Mouse (Mus musculus): ENCODE results near the gene Zgrf1.

Gene Zgrf1

GRCm38 (mm10) chr3:127552973-127553719, at the start of gene Zgrf1, which contains the start of gene Larp7:
TSS of gene Zgrf1 (plus strand) at chr3:127553489.
TSS of gene Larp7 (minus strand) at chr3:127553349.
- ATAC-seq (ENCODE audit: insufficient number of reproducible peaks, low FRiP score, low TSS enrichment), result peak; percentile 95

GRCm38 (mm10) chr3:127507878-127508783, 45.2 kb upstream of the Zgrf1 start:
- ATAC-seq (ENCODE audit: insufficient number of reproducible peaks, low FRiP score, low TSS enrichment), result no peak

- ATAC-seq (ENCODE audit: insufficient number of reproducible peaks, low FRiP score, low TSS enrichment), result no peak
Observed at GRCm38 (mm10) chr3:127511786-127512746, 41.2 kb upstream of the Zgrf1 start.

GRCm38 (mm10) chr3:127512794-127513335, 40.4 kb upstream of the Zgrf1 start:
- ATAC-seq (ENCODE audit: insufficient number of reproducible peaks, low FRiP score, low TSS enrichment), result no peak

GRCm38 (mm10) chr3:127513699-127514098, 39.6 kb upstream of the Zgrf1 start:
- ATAC-seq (ENCODE audit: insufficient number of reproducible peaks, low FRiP score, low TSS enrichment), result no peak

GRCm38 (mm10) chr3:127515251-127515650, 38.0 kb upstream of the Zgrf1 start:
- no peak for ATAC-seq (ENCODE audit: insufficient number of reproducible peaks, low FRiP score, low TSS enrichment)

- no peak for ATAC-seq (ENCODE audit: insufficient number of reproducible peaks, low FRiP score, low TSS enrichment)
Observed at GRCm38 (mm10) chr3:127520300-127520699, 33.0 kb upstream of the Zgrf1 start.

GRCm38 (mm10) chr3:127521156-127521555, 32.1 kb upstream of the Zgrf1 start:
- ATAC-seq (ENCODE audit: insufficient number of reproducible peaks, low FRiP score, low TSS enrichment), result no peak

GRCm38 (mm10) chr3:127525188-127525819, 28.0 kb upstream of the Zgrf1 start:
- ATAC-seq (ENCODE audit: insufficient number of reproducible peaks, low FRiP score, low TSS enrichment), result no peak

- ATAC-seq (ENCODE audit: insufficient number of reproducible peaks, low FRiP score, low TSS enrichment), result 0 out of 2 replicates have a peak, but pooled peaks have one; percentile 52
Observed at GRCm38 (mm10) chr3:127527465-127528034, 25.7 kb upstream of the Zgrf1 start.

- ATAC-seq (ENCODE audit: insufficient number of reproducible peaks, low FRiP score, low TSS enrichment), result no peak
Observed at GRCm38 (mm10) chr3:127529210-127529609, 24.1 kb upstream of the Zgrf1 start.

GRCm38 (mm10) chr3:127529824-127530223, 23.5 kb upstream of the Zgrf1 start:
- ATAC-seq (ENCODE audit: insufficient number of reproducible peaks, low FRiP score, low TSS enrichment), result no peak

- ATAC-seq (ENCODE audit: insufficient number of reproducible peaks, low FRiP score, low TSS enrichment), result no peak
Observed at GRCm38 (mm10) chr3:127530293-127530692, 23.0 kb upstream of the Zgrf1 start.

- no peak for ATAC-seq (ENCODE audit: insufficient number of reproducible peaks, low FRiP score, low TSS enrichment)
Observed at GRCm38 (mm10) chr3:127539193-127539592, 14.1 kb upstream of the Zgrf1 start.

GRCm38 (mm10) chr3:127543976-127544375, 9.3 kb upstream of the Zgrf1 start:
- no peak for ATAC-seq (ENCODE audit: insufficient number of reproducible peaks, low FRiP score, low TSS enrichment)

- ATAC-seq (ENCODE audit: insufficient number of reproducible peaks, low FRiP score, low TSS enrichment), result no peak
Observed at GRCm38 (mm10) chr3:127544610-127545121, 8.6 kb upstream of the Zgrf1 start.

- ATAC-seq (ENCODE audit: insufficient number of reproducible peaks, low FRiP score, low TSS enrichment), result no peak
Observed at GRCm38 (mm10) chr3:127547882-127548281, 5.4 kb upstream of the Zgrf1 start.

- ATAC-seq (ENCODE audit: insufficient number of reproducible peaks, low FRiP score, low TSS enrichment), result no peak
Observed at GRCm38 (mm10) chr3:127552434-127552972, 786 bp upstream of the Zgrf1 start.

- ATAC-seq (ENCODE audit: insufficient number of reproducible peaks, low FRiP score, low TSS enrichment), result no peak
Observed at GRCm38 (mm10) chr3:127553720-127554043, 393 bp downstream of the Zgrf1 start.
